Mouse (Mus musculus) lung, postnatal 36 days (tissue): ENCODE data around the gene BC035947.
"Not testable (repeated sequence)": the region's sequence is repeated elsewhere in the genome, so short reads cannot be mapped to it uniquely, and the experiment has no call there.

Experiments used
- DNase-seq: peaks from one replicate; pipeline ENCODE4 v3.0.0; 2022; ENCODE audit warnings: mixed read lengths

Gene BC035947

DNA sequence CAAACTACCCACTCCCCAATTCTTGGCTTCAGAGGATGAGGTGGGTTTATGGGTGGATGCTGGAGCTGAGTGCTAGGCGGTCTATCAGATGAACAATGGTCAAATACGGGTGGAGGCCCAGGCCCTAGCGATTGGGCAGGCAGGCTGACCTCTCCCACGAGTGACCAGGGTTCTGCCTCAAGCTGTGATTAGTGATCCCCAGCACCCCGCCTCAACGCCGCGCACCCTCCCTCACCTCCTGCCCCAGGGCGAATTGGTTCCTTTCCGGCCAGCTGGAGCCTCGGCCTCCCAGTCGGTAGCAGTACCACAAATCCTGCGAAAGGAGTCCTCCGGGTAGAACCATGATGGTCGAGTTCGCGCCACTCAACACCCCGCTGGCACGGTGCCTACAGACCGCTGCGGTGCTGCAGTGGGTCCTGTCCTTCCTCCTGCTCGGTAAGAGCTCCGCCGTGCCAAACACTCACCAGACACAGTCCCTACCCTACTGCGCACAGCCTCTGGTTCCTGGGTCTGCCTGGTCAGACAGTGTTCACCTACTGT is at the start of gene BC035947:
BC035947 (minus strand) TSS at position 538 of the 540 bp plus-strand sequence.
- DNase-seq = peak; percentile 15

DNA sequence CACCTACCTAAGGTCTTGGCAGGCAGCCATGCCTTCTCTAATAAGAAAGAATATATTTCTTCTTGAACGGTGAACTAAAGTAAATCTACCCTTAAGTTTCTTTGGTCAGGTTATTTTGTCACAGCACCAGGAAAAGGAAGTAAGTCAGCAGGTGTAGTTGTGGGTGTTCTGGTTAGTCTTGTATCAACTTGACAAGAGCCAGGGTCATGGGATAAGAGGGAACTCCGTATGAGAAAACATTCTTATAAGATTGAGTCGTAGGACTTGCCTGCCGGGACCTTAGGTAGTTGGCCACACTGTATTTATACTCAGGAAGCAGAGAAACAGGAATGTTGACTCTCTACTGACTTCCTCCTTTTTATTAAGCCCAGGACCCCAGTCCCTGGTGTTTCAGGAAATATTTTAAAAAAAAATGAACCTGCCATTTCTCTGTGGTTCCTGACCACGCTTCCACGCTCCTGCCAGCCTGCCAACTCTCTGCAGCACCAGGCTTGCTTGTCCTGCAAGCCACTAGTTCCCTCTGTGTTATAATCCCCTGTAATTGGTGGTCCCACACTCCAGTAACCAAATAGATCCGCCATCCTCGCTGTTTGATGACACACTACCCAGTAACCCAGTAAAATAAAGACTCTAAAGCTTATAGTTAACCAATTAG is 42.2 kb upstream of the BC035947 start:
- DNase-seq = no peak

DNA sequence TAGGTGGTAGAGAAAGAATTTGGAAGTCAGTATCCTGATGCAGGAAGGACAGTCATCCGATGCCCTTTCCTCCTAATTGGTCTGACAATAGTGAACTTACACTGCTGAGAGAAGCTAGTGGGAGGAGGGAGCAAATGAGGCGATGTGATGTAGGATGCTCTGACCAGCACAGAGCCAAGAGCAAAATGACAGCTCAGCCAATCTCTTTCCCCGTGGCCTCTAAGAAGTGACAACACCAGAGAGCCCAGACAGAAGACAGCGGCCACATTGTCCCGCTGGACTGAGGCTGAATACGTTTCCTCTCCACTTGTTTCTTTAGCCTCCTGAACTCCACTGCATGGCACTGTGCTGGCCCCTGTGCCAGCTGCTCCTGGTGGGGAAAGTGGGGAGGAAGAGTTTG is 37.0 kb upstream of the BC035947 start:
- no peak for DNase-seq

DNA sequence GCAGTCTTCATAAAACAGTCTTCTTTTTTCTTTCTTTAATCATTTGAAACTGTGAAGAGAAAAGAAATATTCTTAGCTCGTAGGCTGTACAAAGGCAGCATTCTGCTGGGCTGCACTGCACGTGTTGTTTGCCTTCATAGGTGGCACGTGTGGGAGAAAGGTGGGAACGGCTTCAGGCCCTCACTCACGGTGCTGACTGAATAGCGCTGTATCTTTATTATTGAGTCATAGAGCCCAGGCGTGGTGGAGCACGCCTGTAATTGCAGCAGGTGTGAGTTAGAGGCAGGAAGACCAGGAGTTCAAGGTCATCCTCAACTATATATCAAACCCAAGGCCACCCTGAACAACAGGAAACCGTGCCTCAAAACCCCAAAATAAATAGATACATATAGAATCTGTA is 34.3 kb upstream of the BC035947 start:
- DNase-seq = no peak

DNA sequence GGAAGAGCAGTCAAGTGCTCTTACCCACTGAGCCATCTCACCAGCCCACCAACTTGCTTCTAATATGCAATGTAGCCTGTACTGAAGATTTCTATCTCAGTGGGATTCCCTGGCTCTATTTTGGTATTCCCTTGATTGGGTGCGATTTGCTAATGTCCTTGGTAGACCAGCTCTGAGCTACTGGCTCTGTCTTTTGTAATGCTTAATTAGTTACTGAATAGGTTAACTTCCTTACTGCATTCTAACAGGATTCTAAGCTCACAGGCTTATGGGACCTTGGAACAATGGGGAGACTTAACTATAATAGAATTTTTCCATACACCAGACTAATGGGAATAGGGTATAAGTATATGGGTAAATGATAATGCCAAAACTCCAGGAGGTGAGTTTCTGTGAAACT is 31.7 kb upstream of the BC035947 start:
- DNase-seq = not testable (repeated sequence)

DNA sequence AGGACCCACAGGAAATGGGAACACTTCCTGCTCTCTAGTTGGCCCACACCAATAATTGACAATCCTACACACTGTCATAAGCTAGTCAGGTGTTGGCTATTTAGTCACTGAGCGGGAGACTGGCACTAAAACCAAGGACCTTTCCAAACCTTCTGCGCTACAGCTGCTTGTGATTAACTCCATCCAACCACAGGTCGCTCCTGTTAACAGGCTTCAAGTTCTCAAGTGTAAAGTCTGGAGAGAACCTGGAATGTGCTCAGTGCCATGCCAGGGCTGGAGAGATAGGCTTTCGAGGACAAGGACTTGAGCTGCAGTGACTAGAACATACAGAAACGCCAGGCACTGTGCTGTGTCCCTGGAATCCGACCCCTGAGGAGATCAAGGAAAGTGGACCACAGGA is 27.2 kb upstream of the BC035947 start:
- no peak for DNase-seq

DNA sequence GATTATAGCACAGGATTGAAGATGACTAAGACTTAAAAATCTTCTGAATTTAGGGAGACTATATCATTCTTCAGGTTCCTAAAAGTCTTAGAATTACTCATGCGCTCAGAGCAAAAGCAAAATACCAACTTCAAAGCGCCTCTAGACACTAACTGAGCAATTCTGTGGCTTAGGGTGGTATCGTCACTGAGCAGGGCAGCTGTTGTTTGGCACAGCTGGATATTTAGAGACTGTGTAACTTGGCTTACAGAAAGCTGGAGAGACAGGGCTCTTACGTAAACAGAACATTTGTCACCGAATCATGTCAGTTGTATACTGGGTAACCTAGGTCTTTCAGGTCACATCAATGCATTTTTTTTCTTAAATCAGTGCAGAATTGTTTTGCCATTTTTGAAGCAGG is 26.4 kb upstream of the BC035947 start:
- no peak for DNase-seq

DNA sequence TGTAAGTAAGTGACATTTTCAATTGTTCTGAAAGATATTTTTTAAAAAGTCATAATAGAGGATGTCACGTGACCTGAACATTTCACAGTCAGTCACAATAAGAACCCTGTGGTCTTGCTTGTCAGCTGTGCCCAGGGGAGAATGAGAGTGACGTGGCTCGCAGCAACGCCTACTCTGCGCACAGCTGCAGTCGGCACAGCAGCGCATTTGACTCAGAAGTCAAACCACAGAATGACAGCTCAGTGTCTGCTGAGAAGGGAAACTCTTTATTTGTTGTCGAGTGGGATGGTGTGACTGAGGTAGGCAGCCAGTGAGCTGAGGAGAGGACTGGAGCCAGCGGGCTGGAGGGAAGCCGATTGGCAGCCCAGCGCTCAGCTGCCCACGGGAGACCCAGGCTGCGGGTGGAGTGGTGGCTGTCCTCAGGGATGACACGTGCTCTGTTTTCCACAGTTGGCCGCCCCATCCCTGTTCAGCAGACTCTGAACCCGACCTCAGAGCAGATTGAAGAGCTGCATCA is 25.6 kb upstream of the BC035947 start:
- DNase-seq = peak; percentile 64

DNA sequence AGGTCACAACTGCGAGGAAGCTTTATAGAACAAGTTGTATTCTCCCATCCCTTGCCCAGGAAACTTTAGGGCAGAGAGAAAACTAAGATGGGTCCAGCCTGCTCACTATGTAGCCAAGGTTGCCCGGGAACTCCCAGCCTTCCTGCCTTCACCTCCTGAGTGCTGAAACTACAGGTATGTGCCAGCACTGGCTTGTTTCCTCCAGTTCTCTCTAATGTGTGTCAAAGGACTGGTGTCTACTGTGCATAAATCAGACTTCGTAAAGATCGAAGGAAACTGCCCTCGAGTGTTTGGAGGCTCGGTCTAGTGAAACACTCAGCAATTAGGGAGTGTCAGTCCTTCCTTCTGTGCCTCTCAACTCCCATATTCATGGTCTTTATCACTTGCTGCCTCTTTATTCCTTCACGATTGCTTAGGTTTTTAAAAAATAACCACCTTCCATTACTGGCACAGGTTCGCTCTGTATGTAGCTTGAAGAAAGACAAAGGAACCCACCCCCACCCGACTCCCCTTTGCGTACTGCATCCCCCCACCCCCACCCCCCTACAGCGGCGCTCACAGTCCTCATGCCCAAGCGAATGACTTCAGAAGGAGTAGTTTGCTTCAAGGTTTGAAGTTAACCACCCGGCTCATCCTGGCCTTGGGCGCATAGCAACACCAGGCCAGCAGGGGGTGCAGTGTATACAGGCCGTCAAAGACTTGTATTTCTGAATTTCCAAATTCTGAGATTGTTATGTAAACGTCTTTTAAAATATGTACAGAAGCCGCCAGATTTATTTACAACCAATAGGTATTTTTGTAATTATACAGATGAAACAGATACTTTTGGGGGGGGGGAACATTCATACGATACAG is 24.6 kb upstream of the BC035947 start:
- peak; percentile 85 for DNase-seq

DNA sequence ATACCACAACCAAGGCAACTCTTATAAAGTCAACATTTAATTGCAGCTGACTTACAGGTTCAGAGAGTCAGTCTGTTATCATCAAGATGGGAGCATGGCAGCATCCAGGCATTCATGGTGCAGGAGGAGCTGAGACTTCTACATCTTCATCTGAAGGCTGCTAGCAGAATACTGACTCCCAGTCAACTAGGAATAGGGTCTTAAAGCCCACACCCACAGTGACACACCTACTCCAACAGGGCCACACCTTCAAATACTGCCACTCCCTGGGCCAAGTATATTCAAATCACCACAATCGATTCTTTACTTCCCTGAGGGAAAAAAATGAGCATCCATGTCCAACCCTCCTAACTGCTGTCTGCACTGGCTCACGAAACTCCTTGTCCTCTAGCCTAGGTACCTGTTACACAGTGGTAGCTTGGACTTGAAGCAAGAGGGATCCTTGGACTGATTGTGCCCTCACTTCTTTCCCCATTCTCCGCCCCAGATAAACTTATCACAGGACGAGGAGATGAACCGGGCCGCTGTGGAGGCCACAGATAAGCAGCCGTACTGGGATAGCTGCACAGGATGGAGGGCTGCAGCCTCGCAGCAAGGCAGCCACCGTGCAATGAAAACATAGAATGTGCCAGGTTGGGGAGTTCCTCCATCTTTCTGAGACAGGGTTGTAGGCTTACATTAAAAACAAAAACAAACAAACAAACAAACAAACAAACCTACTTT is 22.6 kb upstream of the BC035947 start:
- no peak for DNase-seq

DNA sequence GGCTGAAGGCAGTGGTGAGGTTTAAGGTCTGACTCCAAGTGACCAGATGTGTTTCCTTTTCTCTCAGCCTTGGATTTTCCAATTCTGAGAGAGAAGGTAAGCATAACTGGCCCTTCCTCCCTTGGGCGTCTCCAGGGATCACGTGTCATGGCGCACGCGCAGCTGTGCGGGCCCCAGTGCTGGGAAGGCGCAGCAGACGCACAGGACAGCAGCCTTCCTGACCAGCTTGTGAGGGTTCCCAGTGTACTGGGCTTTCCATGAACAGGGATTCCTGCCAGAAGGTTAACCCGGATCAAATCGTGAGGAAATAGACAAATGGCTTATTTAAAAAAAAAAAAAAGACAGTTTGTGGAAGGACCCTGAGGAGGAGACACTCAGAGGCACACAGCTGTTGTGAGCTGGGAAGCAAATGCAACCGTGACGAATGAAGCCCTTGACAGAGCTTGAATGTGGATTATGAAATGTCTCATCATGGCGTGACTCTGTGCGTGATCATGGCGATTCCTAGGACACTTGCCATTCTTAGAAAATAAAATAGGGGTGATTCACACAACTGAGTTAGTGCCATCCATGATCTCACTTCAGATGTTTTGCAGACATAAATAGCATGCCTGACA is 20.3 kb upstream of the BC035947 start:
- DNase-seq = peak; percentile 26

DNA sequence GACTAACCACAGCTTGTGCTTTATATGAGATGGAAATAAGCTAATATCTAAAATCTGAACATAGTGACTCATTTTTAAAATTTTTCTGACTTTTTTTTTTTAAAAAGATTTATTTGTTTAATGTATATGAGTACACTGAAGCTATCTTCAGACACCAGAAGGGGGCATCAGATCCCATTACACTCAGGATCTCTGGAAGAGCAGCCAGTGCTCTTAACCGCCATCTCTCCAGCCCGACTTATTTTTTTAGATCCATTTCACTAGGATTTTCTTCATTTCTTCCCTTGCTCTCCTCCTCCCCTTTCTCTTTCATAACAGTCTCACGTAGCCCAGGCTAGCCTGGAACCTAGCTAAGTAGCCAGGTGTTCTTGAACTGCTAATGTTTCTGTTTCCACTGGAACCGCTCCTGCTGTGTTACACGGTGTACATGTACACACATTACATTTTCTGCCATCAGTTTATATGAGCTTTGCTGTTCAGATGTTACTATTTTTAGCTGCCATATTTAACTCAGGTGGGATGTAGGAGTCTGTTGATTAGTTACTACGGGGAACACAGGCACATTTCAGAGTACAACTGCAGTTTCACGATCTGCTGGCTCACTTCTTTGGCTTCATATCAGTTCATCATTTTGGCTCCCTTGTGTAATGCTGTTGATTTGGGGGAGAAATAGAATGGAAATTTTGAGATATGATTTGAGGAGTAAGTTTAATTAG is 18.7 kb upstream of the BC035947 start:
- DNase-seq = no peak

DNA sequence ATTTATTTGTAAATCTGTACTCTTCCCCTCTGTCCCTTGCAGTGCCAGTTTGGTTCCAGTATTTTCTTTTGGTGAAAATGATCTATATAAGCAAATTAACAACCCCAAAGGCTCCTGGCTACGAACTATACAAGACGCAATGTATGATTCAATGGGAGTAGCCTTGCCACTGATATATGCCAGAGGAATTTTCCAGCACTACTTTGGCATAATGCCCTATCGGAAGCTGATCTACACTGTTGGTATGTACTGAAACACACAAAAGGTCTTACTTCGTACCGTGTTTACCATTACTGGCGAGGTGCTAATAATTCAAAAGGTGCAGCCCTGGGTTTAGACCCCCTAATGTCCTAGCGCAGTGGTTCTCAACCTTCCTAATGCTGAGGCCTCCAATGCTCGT is 17.1 kb upstream of the BC035947 start:
- DNase-seq = no peak

DNA sequence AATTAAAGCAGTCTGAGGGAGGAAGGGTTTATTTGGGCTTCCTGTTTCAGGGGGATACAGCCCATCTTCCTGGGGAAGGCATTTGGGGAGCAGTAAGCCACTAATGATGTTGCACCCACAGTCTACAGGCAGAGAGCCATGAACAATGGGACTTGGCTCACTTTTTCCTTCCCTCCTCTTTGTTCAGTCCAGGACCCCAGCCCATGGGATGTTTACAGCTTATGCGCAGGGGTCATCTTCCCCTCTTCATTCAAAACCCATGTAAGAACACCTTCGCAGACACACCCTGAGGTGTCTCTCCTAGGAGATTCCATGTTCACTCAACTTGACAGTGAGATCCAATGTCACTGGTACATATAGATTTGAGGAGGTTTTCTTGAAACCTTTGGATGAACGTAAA is 16.4 kb upstream of the BC035947 start:
- no peak for DNase-seq

DNA sequence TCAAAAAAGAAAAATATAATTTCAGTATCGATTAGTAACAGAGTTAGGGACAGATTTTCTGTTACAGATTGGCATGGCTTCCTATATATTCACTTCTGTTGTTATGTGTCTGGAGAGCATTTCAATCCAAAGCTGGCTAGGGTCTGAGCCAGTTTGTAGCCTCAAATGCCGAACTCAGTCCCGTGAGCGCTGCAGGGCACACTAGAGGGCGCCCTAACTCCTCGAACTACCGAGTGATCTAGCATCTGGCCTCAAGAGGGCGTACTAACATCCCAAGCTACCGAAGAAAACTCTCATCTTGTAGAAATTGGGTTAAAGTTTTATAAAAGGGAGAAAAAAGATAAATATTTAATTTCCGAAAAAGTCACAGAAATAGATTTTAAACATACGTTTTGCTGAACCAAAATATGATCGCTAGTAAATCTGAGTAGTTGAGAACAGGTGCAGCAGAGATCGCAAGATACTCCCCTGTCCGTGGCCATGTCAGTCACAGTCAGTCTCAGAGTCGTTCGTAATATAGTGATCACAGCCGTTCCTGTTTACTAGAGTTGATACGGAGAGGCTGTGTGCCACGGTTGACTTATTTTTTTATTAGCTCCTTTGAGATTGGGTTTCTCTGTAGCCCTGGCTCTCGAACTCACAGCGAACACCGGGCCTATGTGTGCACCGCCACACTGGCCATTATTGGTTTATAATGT is 13.4 kb upstream of the BC035947 start:
- peak; percentile 78 for DNase-seq

DNA sequence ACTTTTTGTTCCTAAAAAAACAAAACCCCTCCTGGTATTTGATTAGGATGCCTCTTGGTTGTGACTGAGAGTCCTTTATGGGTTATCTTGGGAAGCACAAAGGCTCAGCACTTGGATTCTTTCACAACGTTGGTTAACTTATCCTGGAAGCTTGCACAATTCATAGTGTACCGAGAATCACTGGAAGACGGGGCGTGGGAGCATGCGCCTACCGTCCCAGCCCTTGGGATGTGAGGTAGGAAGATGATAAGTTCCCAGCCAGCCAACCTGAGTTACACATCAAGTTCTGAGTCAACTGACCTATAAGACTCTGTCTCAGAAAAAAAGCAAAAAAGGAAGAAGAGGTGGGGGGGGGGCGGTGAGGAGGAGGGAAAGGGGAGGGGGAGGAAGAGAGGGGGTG is 6.9 kb upstream of the BC035947 start:
- DNase-seq = no peak

DNA sequence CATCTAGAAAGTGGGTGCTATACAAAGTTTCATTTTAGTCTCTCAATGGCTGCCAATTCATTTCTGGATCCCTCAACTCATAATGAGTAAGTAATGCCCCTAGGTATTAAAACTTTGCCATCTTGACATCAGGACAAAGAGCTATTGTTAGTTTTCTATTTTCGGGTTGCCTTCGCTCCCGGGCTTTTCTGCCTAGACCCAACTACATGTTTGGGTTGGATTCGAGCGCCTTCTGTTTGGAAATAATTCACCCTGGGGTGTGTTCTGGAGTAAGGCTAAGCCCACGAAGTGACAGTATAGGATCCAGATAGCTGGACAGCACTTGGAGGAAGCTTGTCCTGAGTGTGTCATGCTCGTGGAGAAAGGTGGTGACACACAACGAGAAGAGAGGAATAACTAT is 798 bp upstream of the BC035947 start:
- no peak for DNase-seq

DNA sequence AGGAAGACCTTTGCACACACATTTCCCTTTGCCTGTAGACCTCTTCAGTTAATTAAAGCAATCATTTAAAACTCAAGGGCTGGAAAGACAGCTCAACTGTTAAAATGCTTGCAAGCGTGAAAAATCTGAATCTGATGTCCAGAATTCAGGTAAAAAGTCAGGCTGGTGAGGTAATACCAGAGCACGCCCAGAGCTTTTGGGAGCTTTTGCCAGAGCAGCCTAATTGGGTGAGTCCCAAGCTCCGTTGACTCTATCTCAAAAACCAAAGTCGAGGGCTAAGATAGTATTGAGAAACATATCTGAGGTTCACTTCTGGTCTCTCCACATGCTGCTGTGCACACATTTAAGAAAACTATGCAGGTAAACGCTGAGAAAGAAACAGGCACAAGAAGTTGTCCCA is 1.1 kb downstream of the BC035947 start, which contains the start of gene Mogat1:
Mogat1 (plus strand) TSS at position 130 of the 400 bp plus-strand sequence.
- DNase-seq = peak; percentile 18

DNA sequence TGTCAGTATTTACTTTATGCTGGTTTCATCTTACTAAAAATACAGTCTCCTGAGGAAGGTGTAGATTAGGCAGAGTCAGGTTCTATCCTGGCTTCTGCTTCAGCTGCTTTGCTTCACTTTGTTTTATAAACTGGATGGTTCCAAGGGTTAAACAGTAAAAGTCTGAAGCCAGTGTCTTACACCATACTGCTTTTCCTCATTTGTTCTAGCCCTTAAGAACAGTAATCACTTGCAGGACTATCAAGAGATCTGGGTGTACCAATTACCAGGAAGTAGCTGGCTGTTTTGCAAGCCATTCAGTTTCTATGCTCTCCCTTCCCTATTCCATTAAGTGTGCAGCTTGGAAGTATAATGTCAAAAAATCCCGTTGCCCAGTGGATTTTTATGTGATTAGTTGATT is 4.8 kb downstream of the BC035947 start:
- DNase-seq = no peak

DNA sequence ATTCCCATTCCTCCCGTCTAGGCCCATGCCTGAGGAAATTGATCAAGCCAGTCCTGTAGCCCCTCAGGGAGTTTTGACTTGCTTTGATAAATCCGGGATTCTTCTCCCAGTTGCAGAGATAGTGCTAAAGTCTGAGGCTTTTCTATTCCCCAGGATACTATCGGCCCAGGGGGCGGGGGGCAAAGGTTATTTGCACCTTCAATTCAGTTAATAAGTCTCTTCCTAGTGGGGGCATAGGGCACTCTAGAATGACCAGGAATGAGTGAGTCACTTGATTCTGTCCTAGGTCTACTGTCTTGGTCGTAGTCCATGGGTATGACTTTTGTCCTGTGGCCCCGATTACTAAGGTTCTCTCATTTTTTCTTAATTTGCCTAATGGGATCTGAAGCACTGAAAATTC is 9.4 kb downstream of the BC035947 start:
- DNase-seq = no peak

DNA sequence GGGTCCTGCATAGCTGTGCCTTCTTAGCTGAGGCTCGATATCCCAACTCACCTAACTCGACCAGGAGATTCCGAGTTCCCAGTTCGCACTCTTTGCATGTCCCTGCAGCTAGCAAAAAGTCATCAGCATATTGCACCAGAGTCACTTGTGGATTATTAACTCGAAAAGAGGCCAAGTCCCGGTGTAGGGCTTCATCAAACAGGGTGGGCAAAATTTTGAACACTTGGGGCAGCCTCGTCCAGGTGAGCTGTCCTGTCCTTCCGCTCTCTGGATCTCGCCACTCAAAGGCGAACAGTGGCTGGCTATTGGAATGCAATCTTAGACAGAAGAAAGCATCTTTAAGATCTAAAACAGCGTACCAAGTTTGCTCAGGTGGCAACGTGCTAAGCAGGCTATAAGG is 10.1 kb downstream of the BC035947 start:
- not testable (repeated sequence) for DNase-seq
